Mouse (Mus musculus) forebrain, postnatal 0 days (tissue): ENCODE measurements around the gene Ppp1r2. TPM values are rescaled to one million over a fixed set of nuclear protein-coding genes. Genes with fewer than 3 reads are reported as not detected.

Source experiments
- ATAC-seq: fragments of 200-750 bp; cut with Nextera tagmentation; 2 replicates; pipeline ENCODE4 v1.8.0; 2017; ENCODE audit warnings: mild to moderate bottlenecking, moderate library complexity
- DNase-seq: peaks from one replicate; pipeline ENCODE4 v3.0.0-alpha.2; 2015
- H3K27ac ChIP-seq: fragments of 300-500 bp; sonication (generic); 2 replicates; pipeline ENCODE4 v1.5.1; 2014; ENCODE audit warnings: low read depth, mild to moderate bottlenecking, antibody characterized with exemption, low read length, moderate library complexity, mixed read lengths
- H3K27me3 ChIP-seq: fragments of 300-500 bp; sonication (generic); 2 replicates; pipeline ENCODE4 v1.6.1; 2014; ENCODE audit warnings: mild to moderate bottlenecking, low read length, mixed read lengths; ENCODE audit not compliant: insufficient read depth
- H3K36me3 ChIP-seq: fragments of 300-500 bp; sonication (generic); 2 replicates; pipeline ENCODE4 v1.6.1; 2014; ENCODE audit warnings: mild to moderate bottlenecking, moderate library complexity; ENCODE audit not compliant: insufficient read depth
- H3K4me1 ChIP-seq: fragments of 300-500 bp; sonication (generic); 2 replicates; pipeline ENCODE4 v1.6.1; 2014; ENCODE audit warnings: antibody characterized with exemption; ENCODE audit not compliant: insufficient read depth
- H3K4me2 ChIP-seq: fragments of 300-500 bp; sonication (generic); 2 replicates; pipeline ENCODE4 v1.6.1; 2014; ENCODE audit warnings: low read depth, mild to moderate bottlenecking, moderate library complexity
- H3K4me3 ChIP-seq: fragments of 300-500 bp; sonication (generic); 2 replicates; pipeline ENCODE4 v1.5.1; 2014; ENCODE audit warnings: low read depth, low read length, mixed read lengths
- H3K9ac ChIP-seq: fragments of 300-500 bp; sonication (generic); 2 replicates; pipeline ENCODE4 v1.6.1; 2014; ENCODE audit warnings: mild to moderate bottlenecking
- H3K9me3 ChIP-seq: fragments of 300-500 bp; sonication (generic); 2 replicates; pipeline ENCODE4 v1.6.1; 2016; ENCODE audit warnings: low read length
- CTCF ChIP-seq: sonication (generic); IDR thresholded peaks from 2 replicates; pipeline ENCODE4 v1.5.1; 2016; ENCODE audit warnings: antibody characterized with exemption, control low read depth, low read depth
- WGBS: fragments of 180-500 bp; shearing (Covaris S2); extraction: QIAGEN DNeasy Blood & Tissue Kit; methylation state at CpG from one replicate; pipeline ENCODE4 v1.1.7; 2014; 5-methylcytosine and 5-hydroxymethylcytosine counted together
- polyA plus RNA-seq: library from polyadenylated mRNA; unstranded; fragments of >200 nt; fragmentation: Nextera tagmentation; extraction: Ambion mirVana; gene quantifications from 2 replicates; pipeline ENCODE4 v1.2.1, GENCODE M21; 2015
- total RNA-seq: library from RNA; depleted of rRNA; stranded (reverse); fragments of >200 nt; gene quantifications from 2 replicates; pipeline ENCODE4 v1.2.3, GENCODE M21; 2014

Ppp1r2 gene
- total and polyA plus RNA-seq, 2 experiments from 2014 or later = 75.5 to 101 TPM

DNA sequence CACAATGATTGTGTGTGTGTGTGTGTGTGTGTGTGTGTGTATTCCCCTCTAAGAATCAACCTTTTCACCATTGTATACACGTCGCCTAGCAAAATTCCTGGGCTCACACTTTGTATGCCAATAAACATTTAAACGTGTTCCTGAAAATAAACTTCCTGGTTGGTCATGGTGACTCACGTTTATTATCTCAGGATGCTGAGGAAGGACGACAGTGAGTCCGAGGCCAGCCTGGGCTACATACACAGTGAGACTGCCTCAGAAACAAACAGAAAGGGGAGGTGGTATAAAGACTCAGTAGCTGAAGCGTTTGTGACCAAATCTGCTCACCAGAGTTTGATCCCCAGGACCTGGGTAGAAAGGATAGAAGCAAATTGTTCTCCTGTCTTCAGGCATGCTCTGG, 27.6 kb downstream of the Ppp1r2 start:
- no peak overlapping the region for H3K9ac ChIP-seq
- H3K4me2 ChIP-seq = no peak overlapping the region
- no peaks in the 10 kb centered on the region for H3K4me1 ChIP-seq
- DNase-seq (no peak), ATAC-seq (no peak)
- H3K27me3 ChIP-seq = no peaks in the 10 kb centered on the region
- no peaks in the 10 kb centered on the region for H3K36me3 ChIP-seq
- no peak overlapping the region for H3K27ac ChIP-seq
- TF ChIP-seq CTCF = no peak
- WGBS = 78% methylated on average over 7 of the region's 7 CpGs
- no peaks in the 10 kb centered on the region for H3K9me3 ChIP-seq
- H3K4me3 ChIP-seq = no peak overlapping the region

DNA sequence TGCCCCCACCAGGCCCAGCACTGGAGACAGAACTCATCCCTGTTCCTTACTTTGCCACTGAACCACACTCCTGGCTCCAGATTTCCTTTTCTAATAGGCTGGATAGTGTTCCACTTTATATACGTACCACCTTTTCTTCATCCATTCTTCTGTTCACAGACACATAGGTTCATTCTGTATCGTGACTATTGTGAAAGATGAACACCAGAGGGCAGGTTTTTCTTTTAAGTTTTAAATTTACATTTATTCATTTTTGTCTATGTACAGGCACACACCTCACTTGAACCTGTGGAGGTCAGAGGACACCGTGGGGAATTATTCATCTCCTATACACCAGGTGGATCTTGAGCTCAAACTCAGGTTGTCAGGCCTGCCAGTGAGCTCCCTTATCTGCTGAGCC, 31.0 kb downstream of the Ppp1r2 start:
- no peaks in the 10 kb centered on the region for H3K4me1 ChIP-seq
- DNase-seq = no peak
- no peaks in the 10 kb centered on the region for H3K9me3 ChIP-seq
- H3K9ac ChIP-seq = no peak overlapping the region
- no peak overlapping the region for H3K27ac ChIP-seq
- no peak for ATAC-seq
- H3K36me3 ChIP-seq = no peaks in the 10 kb centered on the region
- no peak; the same call in 1 of the 2 replicates for TF ChIP-seq CTCF
- H3K27me3 ChIP-seq = no peaks in the 10 kb centered on the region
- no peak overlapping the region for H3K4me2 ChIP-seq
- no peak overlapping the region for H3K4me3 ChIP-seq
- whole genome bisulfite sequencing = 84% methylated on average over 3 of the region's 3 CpGs

DNA sequence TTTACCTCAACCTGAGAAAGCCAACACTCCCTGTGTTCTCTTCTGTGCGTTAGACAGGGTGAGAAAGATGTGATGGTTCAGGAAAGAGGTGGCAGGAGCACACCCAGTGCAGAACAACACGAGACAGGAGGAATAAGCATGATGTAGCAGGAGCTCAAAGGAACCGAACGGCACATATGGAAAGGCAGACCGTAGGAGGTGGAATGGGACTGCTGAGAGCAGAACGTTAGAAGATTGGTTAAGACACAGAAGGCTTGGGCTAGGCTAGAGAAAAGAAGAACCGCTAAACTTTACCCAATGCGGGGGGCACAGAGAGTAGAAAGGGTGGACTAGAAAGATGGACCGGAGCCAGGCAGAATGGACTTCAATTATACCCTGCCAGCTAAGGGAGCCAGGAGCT, 33.6 kb downstream of the Ppp1r2 start:
- Histone ChIP-seq H3K9me3 (no peaks in the 10 kb centered on the region), H3K36me3 (no peaks in the 10 kb centered on the region), H3K4me3 (no peak overlapping the region), H3K4me2 (no peak overlapping the region), H3K27ac (no peak overlapping the region), H3K9ac (no peak overlapping the region), H3K4me1 (no peaks in the 10 kb centered on the region), H3K27me3 (no peaks in the 10 kb centered on the region)
- DNase-seq (no peak), ATAC-seq (no peak)
- WGBS = 80% methylated on average over 9 of the region's 9 CpGs
- TF ChIP-seq CTCF = no peak

GRCm38 (mm10) chr16:31240569-31240968, 34.5 kb downstream of the Ppp1r2 start:
- 93% methylated on average over 8 of the region's 8 CpGs for WGBS

DNA sequence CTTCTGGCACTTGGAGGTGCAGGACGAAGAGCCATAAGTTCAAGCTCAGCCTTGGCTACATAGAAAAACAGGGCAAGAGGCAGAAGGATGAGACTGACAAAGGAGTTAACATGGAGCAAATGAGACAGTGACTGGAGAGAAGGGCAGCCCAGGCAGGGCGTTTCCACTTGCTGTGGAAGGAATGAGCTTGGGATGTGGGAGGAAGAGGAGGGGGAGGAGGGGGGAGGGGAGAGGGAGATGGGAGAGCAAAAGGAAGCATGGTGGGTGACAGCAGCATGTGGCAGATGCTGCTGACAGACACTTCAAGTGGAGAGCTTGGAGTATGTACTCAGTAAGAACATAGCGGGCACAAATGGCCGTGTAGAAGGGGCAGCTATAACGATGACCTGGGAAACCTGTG, 36.8 kb downstream of the Ppp1r2 start:
- 72% methylated on average over 5 of the region's 5 CpGs for WGBS
- H3K4me2 ChIP-seq = no peak overlapping the region
- no peaks in the 10 kb centered on the region for H3K36me3 ChIP-seq
- no peak overlapping the region for H3K27ac ChIP-seq
- no peaks in the 10 kb centered on the region for H3K4me1 ChIP-seq
- DNase-seq (no peak), ATAC-seq (no peak)
- no peaks in the 10 kb centered on the region for H3K27me3 ChIP-seq
- H3K9me3 ChIP-seq = no peaks in the 10 kb centered on the region
- no peak overlapping the region for H3K4me3 ChIP-seq
- H3K9ac ChIP-seq = no peak overlapping the region
- no peak for TF ChIP-seq CTCF

More at GRCm38 (mm10) chr16:31240569-31240968, 34.5 kb downstream of the Ppp1r2 start:
- ATAC-seq = no peak
- no peaks in the 10 kb centered on the region for H3K9me3 ChIP-seq
- DNase-seq = no peak
- H3K4me1 ChIP-seq = no peaks in the 10 kb centered on the region
- no peaks in the 10 kb centered on the region for H3K36me3 ChIP-seq
- H3K9ac ChIP-seq = no peak overlapping the region
- no peak overlapping the region for H3K27ac ChIP-seq
- TF ChIP-seq CTCF = no peak
- H3K27me3 ChIP-seq = no peaks in the 10 kb centered on the region
- H3K4me3 ChIP-seq = no peak overlapping the region
- no peak overlapping the region for H3K4me2 ChIP-seq

DNA sequence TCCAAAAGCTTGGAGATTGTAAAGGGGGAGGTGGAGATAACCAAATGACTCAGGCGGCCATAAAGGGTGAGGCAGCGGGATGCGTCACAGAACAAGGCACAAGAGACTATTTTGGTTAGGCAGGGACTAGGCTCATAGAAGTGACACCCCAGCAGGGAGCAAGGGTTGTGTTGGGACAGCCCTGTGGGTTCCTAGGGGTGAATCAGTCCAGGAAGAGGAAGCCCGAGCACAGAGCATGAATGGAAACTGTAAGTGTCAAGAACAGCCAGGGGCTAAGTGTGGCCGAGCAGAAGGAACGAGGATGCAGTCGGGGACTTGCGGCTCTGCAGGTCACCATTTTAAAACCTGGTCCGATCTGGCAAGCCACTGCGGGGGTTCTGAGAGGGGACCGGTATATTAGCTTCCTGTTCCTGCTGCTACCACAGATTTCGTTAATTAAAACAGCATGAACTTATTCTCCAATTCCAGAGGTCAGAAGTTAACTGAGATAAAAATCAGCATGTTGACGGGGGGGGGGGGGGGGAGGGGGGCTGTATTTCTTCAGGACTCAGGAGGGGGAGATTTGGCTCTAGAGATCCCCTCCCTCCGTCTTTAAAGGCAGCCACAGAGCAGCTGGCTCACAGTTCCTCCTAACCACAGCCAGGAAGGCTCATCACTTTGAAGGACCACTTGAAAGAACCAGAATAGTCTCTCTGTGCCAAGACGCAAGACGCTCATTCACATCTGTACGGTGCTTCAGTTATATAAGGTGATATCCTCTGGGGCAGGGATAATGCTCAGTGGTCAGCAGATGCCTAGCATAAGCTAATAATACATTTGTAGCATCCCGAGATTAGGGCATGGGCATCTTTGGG, 39.4 kb downstream of the Ppp1r2 start:
- DNase-seq (no peak), ATAC-seq (no peak)
- Histone ChIP-seq H3K27ac (no peak overlapping the region), H3K36me3 (no peaks in the 10 kb centered on the region), H3K9ac (no peak overlapping the region), H3K27me3 (no peaks in the 10 kb centered on the region), H3K4me1 (no peaks in the 10 kb centered on the region), H3K9me3 (no peaks in the 10 kb centered on the region), H3K4me3 (no peak overlapping the region), H3K4me2 (no peak overlapping the region)
- no peak for TF ChIP-seq CTCF
- WGBS = 34% methylated on average over 17 of the region's 18 CpGs

DNA sequence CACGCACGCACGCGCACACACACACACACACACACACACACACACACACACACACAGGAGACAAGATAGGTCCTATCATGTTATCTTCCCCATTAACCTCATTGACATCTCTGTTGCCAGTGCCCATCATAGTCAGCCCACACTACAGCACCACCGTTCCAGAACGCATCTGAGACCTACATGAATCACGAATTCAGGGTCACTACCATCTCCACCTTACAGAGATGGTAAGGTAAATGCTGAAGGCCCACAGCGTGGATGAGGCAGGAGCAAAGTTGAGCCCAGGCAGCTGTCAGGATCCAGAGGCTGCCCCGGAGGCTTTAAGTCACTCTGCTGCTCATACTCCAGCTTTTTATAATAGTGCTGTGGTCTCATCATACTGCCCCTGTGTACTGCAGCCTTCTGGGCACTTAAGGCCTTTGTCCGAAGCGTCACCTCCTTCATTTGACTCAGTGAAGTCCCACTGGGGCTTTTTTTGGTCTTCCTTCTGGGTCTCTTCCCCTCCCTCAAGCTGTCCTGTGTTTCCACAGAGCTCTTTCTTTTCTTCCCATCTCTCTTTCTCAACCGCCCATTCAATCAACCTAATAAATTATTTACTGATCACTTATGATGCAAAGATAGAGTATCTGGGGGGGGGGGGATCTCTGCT, 40.1 kb downstream of the Ppp1r2 start:
- 83% methylated on average over 12 of the region's 12 CpGs for WGBS
- H3K4me1 ChIP-seq = no peaks in the 10 kb centered on the region

More for the DNA sequence above, 40.1 kb downstream of the Ppp1r2 start:
- no peak overlapping the region for H3K4me2 ChIP-seq
- no peak for DNase-seq
- no peaks in the 10 kb centered on the region for H3K36me3 ChIP-seq
- no peak for TF ChIP-seq CTCF
- no peaks in the 10 kb centered on the region for H3K27me3 ChIP-seq
- no peaks in the 10 kb centered on the region for H3K9me3 ChIP-seq
- no peak overlapping the region for H3K27ac ChIP-seq
- H3K4me3 ChIP-seq = no peak overlapping the region
- H3K9ac ChIP-seq = no peak overlapping the region
- ATAC-seq = no peak
